8 mouse cellular contexts compared by ENCODE assay signal in the genomic region with DNA sequence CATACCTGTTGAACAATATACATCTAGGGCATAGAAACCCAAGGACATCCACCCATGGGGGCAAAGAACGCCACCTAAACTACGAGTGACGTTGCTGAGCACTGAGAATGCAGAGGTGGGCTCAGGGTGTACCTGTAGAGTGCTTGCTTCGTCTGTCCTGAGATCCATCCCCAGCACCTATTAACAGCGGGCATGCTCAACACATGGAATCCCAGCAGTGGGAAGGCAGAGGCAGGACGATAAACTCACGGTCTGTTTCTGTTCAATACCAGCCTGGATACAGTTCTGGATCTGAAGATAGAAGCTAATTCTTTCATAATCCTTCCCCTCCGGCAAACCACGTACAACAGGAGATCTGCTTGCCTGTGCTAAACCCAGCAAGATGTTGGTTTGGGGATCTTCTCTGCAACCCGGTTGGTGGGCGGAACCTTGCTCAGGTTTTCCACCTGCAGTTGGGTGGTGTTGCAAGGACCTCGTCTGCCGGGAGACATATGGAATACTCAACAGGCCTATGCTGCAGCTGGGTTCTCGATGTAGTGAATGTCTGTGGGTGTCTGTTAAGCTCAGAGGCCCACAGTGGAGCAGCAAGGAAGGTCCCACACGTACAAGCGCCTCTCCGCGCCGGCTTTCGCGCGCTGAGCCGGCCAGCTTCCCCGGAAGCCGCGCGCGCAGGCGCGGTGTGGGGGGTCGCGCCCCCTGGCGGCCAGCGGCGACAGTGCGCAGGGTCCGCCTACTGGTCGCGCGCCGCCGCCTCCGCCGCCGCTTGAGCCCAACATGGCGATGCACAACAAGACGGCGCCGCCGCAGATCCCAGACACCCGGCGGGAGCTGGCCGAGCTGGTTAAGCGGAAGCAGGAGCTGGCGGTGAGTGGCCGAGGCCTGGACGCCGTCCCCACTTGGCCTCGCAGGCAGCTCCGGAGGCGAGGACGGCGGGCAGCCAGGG. TPM values are rescaled to one million over a fixed set of nuclear protein-coding genes. Genes with fewer than 3 reads are reported as not detected.
A peak's percentile ranks its signal among the peaks of the same experiment; 100 is the strongest.
DNase-seq lines count a peak whose midpoint lies in the region; ATAC-seq lines count a peak whose summit lies in the region.

TSS of gene Meaf6 (plus strand) at position 732 of the 943 bp plus-strand sequence.

- peak within 1 kb of the TSS; percentile 98 for H3K27ac ChIP-seq in intestine, embryonic 15.5 days

- no peaks in the 10 kb centered on the region for H3K27me3 ChIP-seq in intestine, embryonic 15.5 days (replicated peaks)

- H3K4me2 ChIP-seq in intestine, embryonic 15.5 days (replicated peaks) = peak within 1 kb of the TSS; percentile 87

- peak; percentile 96 for ATAC-seq in intestine, embryonic 15.5 days
- peak; percentile 69 for ATAC-seq in megakaryocyte-erythroid progenitor cell, adult 5-6 weeks (replicated peaks; ENCODE audit: low FRiP score, low TSS enrichment, poor library complexity, severe bottlenecking)

- peak within 1 kb of the TSS; percentile 94 for H3K9ac ChIP-seq in intestine, embryonic 15.5 days

- peak within 1 kb of the TSS; percentile 92 for H3K4me3 ChIP-seq in intestine, embryonic 15.5 days (replicated peaks)

- H3K36me3 ChIP-seq in intestine, embryonic 15.5 days = peaks cover 4% of the 10 kb centered on the region

- peaks cover 9% of the 10 kb centered on the region for H3K4me1 ChIP-seq in intestine, embryonic 15.5 days (replicated peaks)

- intact Hi-C loops in gastrocnemius, postnatal 36 days (cut with DNase I) = no loop called here
- intact Hi-C loops in left cerebral cortex, postnatal 14 days (cut with DNase I) = loop anchor here (2.0 kb wide), 1 partner anchor 18 kb away; the partner anchor contains the start of gene Snip1

- 1% methylated on average over 63 of the region's 63 CpGs for WGBS in intestine, embryonic 15.5 days

- H3K9me3 ChIP-seq in intestine, embryonic 15.5 days = no peaks in the 10 kb centered on the region

- peak; percentile 96 for DNase-seq in adrenal gland, adult 2 months
- peak; percentile 84 for DNase-seq in embryo, embryonic 11.5 days (ENCODE audit: low read depth, low spot score)
- peak; percentile 80 to 90 for DNase-seq in gastrocnemius, postnatal 36 days
- DNase-seq in left cerebral cortex, postnatal 14 days (ENCODE audit: low spot score in 2 of 2) = peak; percentile 92 to 95
- DNase-seq in right cerebral cortex, postnatal 14 days = peak; percentile 90
- DNase-seq in urinary bladder, postnatal 25 days (ENCODE audit: low spot score) = peak; percentile 97

RNA-seq across cellular contexts. Expression of gene Meaf6, which starts in this region (rescaled TPM):
- total RNA-seq in adrenal gland, adult 2 months (2021) = 10 to 100 TPM; 29.9 to 30.6 TPM
- polyA plus RNA-seq in adrenal gland, adult 2 months (2012; rRNA removed) = 4.3 and 6.4 TPM in 2 replicates
- 10 to 100 TPM in 1 of 2 experiments, 1 to 10 TPM in 1; 7.6 to 10.5 TPM for total RNA-seq in gastrocnemius, postnatal 36 days (2021)
- 47.1 and 50.8 TPM in 2 replicates for polyA plus RNA-seq in intestine, embryonic 15.5 days (2015; fragmentation: Nextera tagmentation; extraction: Ambion mirVana)
- 100 to 1,000 TPM; 125 to 144 TPM for total RNA-seq in left cerebral cortex, postnatal 14 days (2021)
- total RNA-seq in megakaryocyte-erythroid progenitor cell, adult 5-6 weeks (2014; fragmentation: Nextera tagmentation) = 31.2 and 52.8 TPM in 2 replicates
- 34.5 and 49.7 TPM in 2 replicates for total RNA-seq in megakaryocyte-erythroid progenitor cell, adult 5-6 weeks (2017)

Comparison
In these comparisons a context has a peak if more than half of its experiments do, and no peak if none do; other contexts are left out.
1. Peak in every context shown above with its lines: DNase-seq, ATAC-seq, H3K4me3 ChIP-seq and H3K27ac ChIP-seq.